In genomic region chr5:142407381-142407780, GRCm38 (mm10) we compare ENCODE assay signal across 30 mouse cellular contexts. TPM values are rescaled to one million over a fixed set of nuclear protein-coding genes. Genes with fewer than 3 reads are reported as not detected.
DNase-seq lines count a peak whose midpoint lies in the region; ATAC-seq and TF ChIP-seq lines count a peak whose summit lies in the region.
"Had no signal": no experiment of that assay in that cellular context is flagged by ENCODE, and none has a peak within 500 bp of the region (broad histone marks: within the 10 kb centered on the region; RNA-seq: fewer than 3 reads in every experiment).

No protein-coding gene starts in this region.

- whole genome bisulfite sequencing in forebrain, embryonic 15.5 days, result 63% methylated on average over 7 of the region's 7 CpGs
- WGBS in forebrain, embryonic 12.5 days, result 90% methylated on average over 7 of the region's 7 CpGs
- 78% methylated on average over 7 of the region's 7 CpGs for WGBS in kidney, embryonic 16.5 days
- 82% methylated on average over 7 of the region's 7 CpGs for WGBS in kidney, adult 2 months
- 82% methylated on average over 7 of the region's 7 CpGs for WGBS in midbrain, embryonic 13.5 days
- WGBS in midbrain, embryonic 11.5 days, result 84% methylated on average over 7 of the region's 7 CpGs
- WGBS in stomach, postnatal 0 days, result 70% methylated on average over 7 of the region's 7 CpGs
- 73% methylated on average over 7 of the region's 7 CpGs for WGBS in midbrain, embryonic 15.5 days

- no peak overlapping the region for H3K9ac ChIP-seq in forebrain, embryonic 15.5 days (replicated peaks)
- H3K9ac ChIP-seq in forebrain, embryonic 12.5 days, result no peak overlapping the region
- H3K9ac ChIP-seq in kidney, embryonic 16.5 days (replicated peaks; ENCODE audit: low read length), result 0 out of 2 replicates have a peak overlapping the region, but pooled peaks have one; percentile 25
- H3K9ac ChIP-seq in midbrain, embryonic 13.5 days (replicated peaks), result peak overlapping the region; percentile 29; the same call in 1 of the 2 replicates
- H3K9ac ChIP-seq in midbrain, embryonic 11.5 days (ENCODE audit: low read length), result no peak overlapping the region
- H3K9ac ChIP-seq in stomach, postnatal 0 days (ENCODE audit: low read length), result no peak overlapping the region
- no peak overlapping the region for H3K9ac ChIP-seq in midbrain, embryonic 15.5 days
- H3K9ac ChIP-seq: heart, embryonic 12.5 days; hindbrain, embryonic 14.5 days; limb, embryonic 13.5 days; liver, embryonic 12.5 days had no signal

- no peak overlapping the region for H3K4me3 ChIP-seq in forebrain, embryonic 15.5 days
- H3K4me3 ChIP-seq in forebrain, embryonic 12.5 days (replicated peaks), result no peak overlapping the region
- no peak overlapping the region for H3K4me3 ChIP-seq in kidney, embryonic 16.5 days (ENCODE audit: low read length)
- H3K4me3 ChIP-seq in kidney, adult 2 months (ENCODE audit: insufficient read depth, low read depth, low read length), result no peak overlapping the region
- no peak overlapping the region for H3K4me3 ChIP-seq in midbrain, embryonic 13.5 days (replicated peaks)
- H3K4me3 ChIP-seq in midbrain, embryonic 11.5 days (ENCODE audit: low read depth, low read length), result no peak overlapping the region
- no peak overlapping the region for H3K4me3 ChIP-seq in stomach, postnatal 0 days (ENCODE audit: low read depth, low read length)
- no peak overlapping the region for H3K4me3 ChIP-seq in midbrain, embryonic 15.5 days
- H3K4me3 ChIP-seq: erythroblast, embryonic 14.5 days; gastrocnemius, adult 2 months; heart, adult 2 months; heart, embryonic 12.5 days; limb, embryonic 13.5 days; liver, embryonic 12.5 days had no signal

- H3K4me2 ChIP-seq in forebrain, embryonic 15.5 days (replicated peaks), result no peak overlapping the region
- H3K4me2 ChIP-seq in forebrain, embryonic 12.5 days, result no peak overlapping the region
- H3K4me2 ChIP-seq in kidney, embryonic 16.5 days (replicated peaks; ENCODE audit: low read depth, low read length), result no peak overlapping the region
- H3K4me2 ChIP-seq in midbrain, embryonic 13.5 days (replicated peaks), result no peak overlapping the region
- no peak overlapping the region for H3K4me2 ChIP-seq in midbrain, embryonic 11.5 days
- H3K4me2 ChIP-seq in stomach, postnatal 0 days (replicated peaks; ENCODE audit: low read depth), result no peak overlapping the region
- no peak overlapping the region for H3K4me2 ChIP-seq in midbrain, embryonic 15.5 days
- H3K4me2 ChIP-seq: heart, embryonic 12.5 days; hindbrain, embryonic 14.5 days; limb, embryonic 13.5 days; liver, embryonic 12.5 days had no signal

- peak; percentile 39; the same call in 1 of the 2 replicates for ATAC-seq in forebrain, embryonic 15.5 days (replicated peaks)
- ATAC-seq in forebrain, embryonic 12.5 days (ENCODE audit: low FRiP score), result no peak
- ATAC-seq in kidney, embryonic 16.5 days (ENCODE audit: low FRiP score, low TSS enrichment), result no peak
- ATAC-seq in midbrain, embryonic 13.5 days, result no peak
- ATAC-seq in midbrain, embryonic 11.5 days (ENCODE audit: low FRiP score), result no peak
- ATAC-seq in stomach, postnatal 0 days (ENCODE audit: low FRiP score, low TSS enrichment), result no peak
- ATAC-seq in midbrain, embryonic 15.5 days (replicated peaks), result no peak
- ATAC-seq: inflammation-experienced regulatory T-cells, adult 6 months; liver, embryonic 12.5 days; lung, postnatal 0 days; midbrain, embryonic 16.5 days; Patski had no signal

- no peak for TF ChIP-seq EP300 in stomach, postnatal 0 days (optimal IDR thresholded peaks at IDR 0.05)

- no peaks in the 10 kb centered on the region for H3K27me3 ChIP-seq in forebrain, embryonic 15.5 days
- H3K27me3 ChIP-seq in forebrain, embryonic 12.5 days, result no peaks in the 10 kb centered on the region
- H3K27me3 ChIP-seq in kidney, embryonic 16.5 days (ENCODE audit: insufficient read depth, low read length), result no peaks in the 10 kb centered on the region
- H3K27me3 ChIP-seq in kidney, adult 2 months (replicated peaks; ENCODE audit: control insufficient read depth, insufficient read depth, low read length), result no peaks in the 10 kb centered on the region
- H3K27me3 ChIP-seq in midbrain, embryonic 13.5 days, result no peaks in the 10 kb centered on the region
- H3K27me3 ChIP-seq in midbrain, embryonic 11.5 days (ENCODE audit: control insufficient read depth, insufficient read depth, low read length), result no peaks in the 10 kb centered on the region
- H3K27me3 ChIP-seq in stomach, postnatal 0 days (ENCODE audit: control insufficient read depth, insufficient read depth, low read length), result no peaks in the 10 kb centered on the region
- H3K27me3 ChIP-seq in midbrain, embryonic 15.5 days (replicated peaks), result no peaks in the 10 kb centered on the region
- H3K27me3 ChIP-seq: heart, embryonic 12.5 days; limb, embryonic 13.5 days; liver, embryonic 12.5 days; Patski had no signal

- H3K27ac ChIP-seq in forebrain, embryonic 15.5 days (replicated peaks), result no peak overlapping the region
- no peak overlapping the region for H3K27ac ChIP-seq in forebrain, embryonic 12.5 days
- H3K27ac ChIP-seq in kidney, embryonic 16.5 days (ENCODE audit: low read length), result no peak overlapping the region
- no peak overlapping the region for H3K27ac ChIP-seq in kidney, adult 2 months (ENCODE audit: insufficient read depth, low read depth, low read length)
- no peak overlapping the region for H3K27ac ChIP-seq in midbrain, embryonic 13.5 days
- no peak overlapping the region for H3K27ac ChIP-seq in midbrain, embryonic 11.5 days (ENCODE audit: low read depth, low read length)
- no peak overlapping the region for H3K27ac ChIP-seq in stomach, postnatal 0 days (replicated peaks)
- H3K27ac ChIP-seq in midbrain, embryonic 15.5 days, result no peak overlapping the region
- H3K27ac ChIP-seq: heart, adult 2 months; hindbrain, embryonic 14.5 days; limb, embryonic 13.5 days; liver, embryonic 12.5 days had no signal

- no peaks in the 10 kb centered on the region for H3K36me3 ChIP-seq in forebrain, embryonic 15.5 days
- H3K36me3 ChIP-seq in forebrain, embryonic 12.5 days (replicated peaks), result peaks cover 4% of the 10 kb centered on the region; the same call in 1 of the 2 replicates
- peaks cover 6% of the 10 kb centered on the region; the same call in 1 of the 2 replicates for H3K36me3 ChIP-seq in kidney, embryonic 16.5 days (ENCODE audit: insufficient read depth, low read length)
- H3K36me3 ChIP-seq in kidney, adult 2 months (ENCODE audit: control insufficient read depth, insufficient read depth, low read length), result no peaks in the 10 kb centered on the region
- peaks cover 11% of the 10 kb centered on the region for H3K36me3 ChIP-seq in midbrain, embryonic 13.5 days
- no peaks in the 10 kb centered on the region for H3K36me3 ChIP-seq in midbrain, embryonic 11.5 days (ENCODE audit: control insufficient read depth, insufficient read depth, low read length)
- H3K36me3 ChIP-seq in stomach, postnatal 0 days (ENCODE audit: control insufficient read depth, insufficient read depth, low read length), result no peaks in the 10 kb centered on the region
- H3K36me3 ChIP-seq in midbrain, embryonic 15.5 days (replicated peaks), result 0 out of 2 replicates have a peak, but pooled peaks cover 3% of the 10 kb centered on the region

- no peaks in the 10 kb centered on the region for H3K9me3 ChIP-seq in forebrain, embryonic 15.5 days
- no peaks in the 10 kb centered on the region for H3K9me3 ChIP-seq in forebrain, embryonic 12.5 days
- H3K9me3 ChIP-seq in kidney, embryonic 16.5 days (ENCODE audit: low read length), result no peaks in the 10 kb centered on the region
- H3K9me3 ChIP-seq in midbrain, embryonic 13.5 days, result no peaks in the 10 kb centered on the region
- no peaks in the 10 kb centered on the region for H3K9me3 ChIP-seq in midbrain, embryonic 11.5 days (ENCODE audit: control insufficient read depth, low read length)
- H3K9me3 ChIP-seq in stomach, postnatal 0 days (ENCODE audit: control insufficient read depth, low read length), result no peaks in the 10 kb centered on the region
- H3K9me3 ChIP-seq in midbrain, embryonic 15.5 days, result no peaks in the 10 kb centered on the region
- H3K9me3 ChIP-seq: G1E; heart, embryonic 12.5 days; limb, embryonic 13.5 days; liver, embryonic 12.5 days had no signal

- no peak for TF ChIP-seq CTCF in kidney, adult 2 months (conservative IDR thresholded peaks at IDR 0.05; ENCODE audit: insufficient read depth, insufficient read length, low read depth, low read length)
- TF ChIP-seq CTCF in stomach, postnatal 0 days (IDR thresholded peaks at IDR 0.05; ENCODE audit: low read depth), result peak; percentile 20; the same call in 1 of the 2 replicates

- H3K4me1 ChIP-seq in forebrain, embryonic 15.5 days, result peaks cover 74% of the 10 kb centered on the region
- peaks cover 60% of the 10 kb centered on the region for H3K4me1 ChIP-seq in forebrain, embryonic 12.5 days
- H3K4me1 ChIP-seq in kidney, embryonic 16.5 days (ENCODE audit: insufficient read depth, low read length), result peaks cover 66% of the 10 kb centered on the region
- peaks cover 22% of the 10 kb centered on the region for H3K4me1 ChIP-seq in kidney, adult 2 months (ENCODE audit: control insufficient read depth, insufficient read depth, low read length)
- H3K4me1 ChIP-seq in midbrain, embryonic 13.5 days (replicated peaks), result peaks cover 73% of the 10 kb centered on the region
- peaks cover 18% of the 10 kb centered on the region for H3K4me1 ChIP-seq in midbrain, embryonic 11.5 days (ENCODE audit: control insufficient read depth, insufficient read depth, low read length)
- H3K4me1 ChIP-seq in stomach, postnatal 0 days (replicated peaks; ENCODE audit: control insufficient read depth, insufficient read depth), result peaks cover 11% of the 10 kb centered on the region
- H3K4me1 ChIP-seq in midbrain, embryonic 15.5 days, result peaks cover 60% of the 10 kb centered on the region

- TF ChIP-seq POLR2A in kidney, adult 2 months (IDR thresholded peaks at IDR 0.05; ENCODE audit: low read depth, low read length), result no peak

- DNase-seq in kidney, adult 2 months, result no peak
- DNase-seq in midbrain, embryonic 11.5 days (ENCODE audit: low spot score, missing footprints), result no peak
- no peak for DNase-seq in stomach, postnatal 0 days (ENCODE audit: low spot score)
- DNase-seq: adrenal gland, postnatal 10 days; cerebellum, adult 2 months; cerebellum, postnatal 14 days; gastrocnemius, adult 2 months; gastrocnemius, postnatal 36 days; heart, adult 2 months; kidney, adult 11 months; lung, adult 18-20 months; lung, postnatal 4 days; right cerebral cortex, postnatal 4 days; thymus, adult 2 months; thymus, postnatal 36 days had no signal

RNA-seq across cellular contexts. Expression of gene Foxk1, which starts 6.1 kb away (rescaled TPM):
- 3.9 TPM in 2 replicates for polyA plus RNA-seq in forebrain, embryonic 15.5 days (2015; fragmentation: Nextera tagmentation; extraction: Ambion mirVana)
- 5.2 and 5.9 TPM in 2 replicates for polyA plus RNA-seq in forebrain, embryonic 12.5 days (2016; fragmentation: Nextera tagmentation; extraction: Ambion mirVana)
- 3.6 and 4.4 TPM in 2 replicates for polyA plus RNA-seq in kidney, embryonic 16.5 days (2015; fragmentation: Nextera tagmentation; extraction: Ambion mirVana)
- polyA plus RNA-seq in kidney, adult 2 months (2012; rRNA removed), result 11.6 and 12.4 TPM in 2 replicates
- 4.8 and 5.1 TPM in 2 replicates for polyA plus RNA-seq in midbrain, embryonic 13.5 days (2015; fragmentation: Nextera tagmentation; extraction: Ambion mirVana)
- 4.0 and 4.2 TPM in 2 replicates for polyA plus RNA-seq in midbrain, embryonic 11.5 days (2014; fragmentation: Nextera tagmentation; extraction: Ambion mirVana)
- 3.5 and 3.8 TPM in 2 replicates for polyA plus RNA-seq in stomach, postnatal 0 days (2015; fragmentation: Nextera tagmentation; extraction: Ambion mirVana)
- polyA plus RNA-seq in midbrain, embryonic 15.5 days (2015; fragmentation: Nextera tagmentation; extraction: Ambion mirVana), result 6.9 and 8.1 TPM in 2 replicates

RNA-seq across cellular contexts. Expression of gene Ap5z1, which starts 56.4 kb away (rescaled TPM):
- 15.0 and 15.1 TPM in 2 replicates for polyA plus RNA-seq in forebrain, embryonic 15.5 days (2015; fragmentation: Nextera tagmentation; extraction: Ambion mirVana)
- 12.7 and 15.2 TPM in 2 replicates for polyA plus RNA-seq in forebrain, embryonic 12.5 days (2016; fragmentation: Nextera tagmentation; extraction: Ambion mirVana)
- polyA plus RNA-seq in kidney, embryonic 16.5 days (2015; fragmentation: Nextera tagmentation; extraction: Ambion mirVana), result 13.2 and 13.8 TPM in 2 replicates
- 37.4 and 45.6 TPM in 2 replicates for polyA plus RNA-seq in kidney, adult 2 months (2012; rRNA removed)
- 14.3 and 14.8 TPM in 2 replicates for polyA plus RNA-seq in midbrain, embryonic 13.5 days (2015; fragmentation: Nextera tagmentation; extraction: Ambion mirVana)
- polyA plus RNA-seq in midbrain, embryonic 11.5 days (2014; fragmentation: Nextera tagmentation; extraction: Ambion mirVana), result 8.8 and 10.5 TPM in 2 replicates
- 4.2 and 5.0 TPM in 2 replicates for polyA plus RNA-seq in stomach, postnatal 0 days (2015; fragmentation: Nextera tagmentation; extraction: Ambion mirVana)
- polyA plus RNA-seq in midbrain, embryonic 15.5 days (2015; fragmentation: Nextera tagmentation; extraction: Ambion mirVana), result 13.7 and 14.2 TPM in 2 replicates

Comparison
In these comparisons a context has a peak if more than half of its experiments do, and no peak if none do; other contexts are left out.
1. H3K9ac ChIP-seq: peak in kidney, embryonic 16.5 days (single experiment) and midbrain, embryonic 13.5 days (single experiment); none in forebrain, embryonic 15.5 days (single experiment), forebrain, embryonic 12.5 days (single experiment), midbrain, embryonic 11.5 days (single experiment), stomach, postnatal 0 days (single experiment) and midbrain, embryonic 15.5 days (single experiment).